Mouse (Mus musculus) liver, adult (tissue): ENCODE results near the gene Samt4.

Experiments
- GATA4 ChIP-seq: IDR thresholded peaks from 2 replicates; pipeline ENCODE4 v1.6.1; 2014; ENCODE audit warnings: mild to moderate bottlenecking, low read length; ENCODE audit not compliant: insufficient replicate concordance

The Samt4 gene

GRCm38 (mm10) chrX:154481702-154482101 is at the start of gene Samt4:
Samt4 (plus strand) TSS chrX:154482002.
- no peak for TF ChIP-seq GATA4
